Mouse (Mus musculus) liver, embryonic 13.5 days (tissue): ENCODE results near the gene Lnpk. TPM values are rescaled to one million over a fixed set of nuclear protein-coding genes. Genes with fewer than 3 reads are reported as not detected.

Experiments
- ATAC-seq: fragments of 200-750 bp; cut with Nextera tagmentation; 2 replicates; pipeline ENCODE4 v1.8.0; 2017; ENCODE audit warnings: low read depth, mild to moderate bottlenecking, moderate number of reproducible peaks, moderate library complexity
- DNase-seq: peaks from one replicate; pipeline ENCODE4 v3.0.0; 2022
- H3K27ac ChIP-seq: fragments of 300-500 bp; sonication (generic); 2 replicates; pipeline ENCODE4 v1.5.1; 2015; ENCODE audit warnings: moderate library complexity, mild to moderate bottlenecking, inconsistent platforms
- H3K27me3 ChIP-seq: fragments of 300-500 bp; sonication (generic); 2 replicates; pipeline ENCODE4 v1.6.1; 2015; ENCODE audit warnings: mild to moderate bottlenecking, inconsistent platforms
- H3K36me3 ChIP-seq: fragments of 300-500 bp; sonication (generic); 2 replicates; pipeline ENCODE4 v1.6.1; 2015; ENCODE audit warnings: mild to moderate bottlenecking, inconsistent platforms
- H3K4me1 ChIP-seq: fragments of 300-500 bp; sonication (generic); replicated peaks from 2 replicates; pipeline ENCODE4 v1.6.1; 2015; ENCODE audit warnings: inconsistent platforms
- H3K4me2 ChIP-seq: fragments of 300-500 bp; sonication (generic); 2 replicates; pipeline ENCODE4 v1.6.1; 2015; ENCODE audit warnings: inconsistent platforms, mild to moderate bottlenecking, moderate library complexity
- H3K4me3 ChIP-seq: fragments of 300-500 bp; sonication (generic); replicated peaks from 2 replicates; pipeline ENCODE4 v1.5.1; 2015; ENCODE audit warnings: mild to moderate bottlenecking, inconsistent platforms
- H3K9ac ChIP-seq: fragments of 300-500 bp; sonication (generic); 2 replicates; pipeline ENCODE4 v1.6.1; 2015; ENCODE audit warnings: mild to moderate bottlenecking, inconsistent platforms
- H3K9me3 ChIP-seq: fragments of 300-500 bp; sonication (generic); replicated peaks from 2 replicates; pipeline ENCODE4 v1.6.1; 2016; ENCODE audit warnings: inconsistent platforms
- whole genome bisulfite sequencing: fragments of 180-500 bp; shearing (Covaris S2); methylation state at CpG from one replicate; pipeline ENCODE4 v1.1.7; 2015; ENCODE audit not compliant: insufficient replicate concordance; 5-methylcytosine and 5-hydroxymethylcytosine counted together
- polyA plus RNA-seq: library from polyadenylated mRNA; unstranded; fragments of >200 nt; fragmentation: Nextera tagmentation; extraction: Ambion mirVana; gene quantifications from 2 replicates; pipeline ENCODE4 v1.2.1, GENCODE M21; 2015

Lnpk gene
- polyA plus RNA-seq, 1 experiment from 2014 or later: 21.5 TPM

GRCm38 (mm10) chr2:74490186-74490585, 89.0 kb downstream of the Lnpk start:
- Histone ChIP-seq H3K9ac (no peak overlapping the region), H3K27me3 (no peaks in the 10 kb centered on the region), H3K4me3 (no peak overlapping the region), H3K9me3 (no peaks in the 10 kb centered on the region), H3K36me3 (no peaks in the 10 kb centered on the region), H3K4me2 (no peak overlapping the region), H3K4me1 (no peaks in the 10 kb centered on the region), H3K27ac (no peak overlapping the region)
- no peak for DNase-seq
- no peak for ATAC-seq
- whole genome bisulfite sequencing: 65% methylated on average over 1 of the region's 1 CpGs

DNA sequence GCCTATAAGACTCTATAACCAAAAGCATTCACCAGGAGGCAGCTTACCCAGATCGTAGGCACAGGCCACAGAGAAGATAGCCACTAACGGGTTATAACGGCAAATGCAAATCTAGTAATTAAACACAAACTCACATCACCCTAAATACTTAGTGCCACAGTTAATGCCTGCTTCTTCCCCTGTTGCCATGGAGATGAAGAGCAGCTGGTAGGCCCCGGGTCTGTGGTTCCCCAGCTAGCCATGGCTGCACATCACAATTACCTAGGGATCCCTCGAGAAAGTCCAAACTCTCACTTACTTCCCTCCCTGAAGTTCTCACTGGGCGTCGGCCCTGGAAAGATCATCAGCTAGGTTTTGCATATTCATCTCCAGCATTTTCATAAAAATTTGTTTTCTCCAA, 90.8 kb downstream of the Lnpk start:
- Histone ChIP-seq H3K9me3 (no peaks in the 10 kb centered on the region), H3K27me3 (no peaks in the 10 kb centered on the region), H3K4me2 (no peak overlapping the region), H3K4me3 (no peak overlapping the region), H3K36me3 (no peaks in the 10 kb centered on the region), H3K4me1 (no peaks in the 10 kb centered on the region), H3K9ac (no peak overlapping the region), H3K27ac (no peak overlapping the region)
- WGBS: 68% methylated on average over 7 of the region's 7 CpGs
- DNase-seq (no peak), ATAC-seq (no peak)

GRCm38 (mm10) chr2:74482651-74483050, 96.6 kb downstream of the Lnpk start:
- Histone ChIP-seq H3K9me3 (no peaks in the 10 kb centered on the region), H3K4me3 (no peak overlapping the region), H3K4me2 (no peak overlapping the region), H3K27me3 (no peaks in the 10 kb centered on the region), H3K36me3 (no peaks in the 10 kb centered on the region), H3K4me1 (no peaks in the 10 kb centered on the region), H3K9ac (no peak overlapping the region), H3K27ac (no peak overlapping the region)
- no peak for DNase-seq
- ATAC-seq: no peak
- WGBS: 61% methylated on average over 10 of the region's 10 CpGs

DNA sequence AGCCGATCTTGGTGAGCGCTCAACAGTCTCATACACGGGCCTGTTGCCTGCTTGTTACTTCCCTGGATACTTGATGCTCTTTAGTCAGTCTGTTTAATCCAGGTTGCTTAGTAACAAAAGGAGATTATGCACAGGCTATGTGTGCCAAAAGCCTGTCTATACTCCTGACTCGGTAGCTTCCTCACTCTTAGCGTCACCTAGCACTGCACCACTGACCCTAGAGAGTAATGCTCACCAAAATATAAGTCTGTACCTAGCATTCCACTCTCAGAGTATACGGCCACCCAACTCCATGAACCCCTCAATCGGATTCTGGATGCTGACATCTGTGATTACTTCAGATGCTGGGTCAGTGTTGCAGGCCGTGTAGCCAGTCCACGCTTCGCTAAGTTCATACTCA, 97.1 kb downstream of the Lnpk start:
- no peak for ATAC-seq
- no peaks in the 10 kb centered on the region for H3K27me3 ChIP-seq
- H3K4me2 ChIP-seq: no peak overlapping the region
- H3K9me3 ChIP-seq: no peaks in the 10 kb centered on the region
- 76% methylated on average over 10 of the region's 10 CpGs for WGBS
- no peaks in the 10 kb centered on the region for H3K36me3 ChIP-seq
- DNase-seq: no peak
- H3K4me3 ChIP-seq: no peak overlapping the region
- no peaks in the 10 kb centered on the region for H3K4me1 ChIP-seq
- H3K27ac ChIP-seq: no peak overlapping the region
- no peak overlapping the region for H3K9ac ChIP-seq

Other genes with a start within 250 kb of the Lnpk start
- gene Evx2, start 80.1 kb upstream of the Lnpk start, polyA plus RNA-seq: not detected in 2 replicates
- gene Hoxd13, start 88.9 kb upstream of the Lnpk start, polyA plus RNA-seq: not detected in 2 replicates
- not detected in 2 replicates for gene Hoxd12, start 95.6 kb upstream of the Lnpk start, polyA plus RNA-seq
- not detected in 2 replicates for gene Hoxd11, start 100.1 kb upstream of the Lnpk start, polyA plus RNA-seq
- not detected in 2 replicates for gene Hoxd10, start 112.5 kb upstream of the Lnpk start, polyA plus RNA-seq
- gene Hoxd9, start 118.3 kb upstream of the Lnpk start, polyA plus RNA-seq: not detected in 2 replicates
- 0.08 and 0.10 TPM in 2 replicates for gene Hoxd8, start 125.2 kb upstream of the Lnpk start, polyA plus RNA-seq
- 0.10 and 0.16 TPM in 2 replicates for gene Hoxd3, start 132.5 kb upstream of the Lnpk start, polyA plus RNA-seq
- gene Hoxd4, start 132.5 kb upstream of the Lnpk start, polyA plus RNA-seq: not detected in 2 replicates
- gene Gm28230, start 147.3 kb upstream of the Lnpk start, polyA plus RNA-seq: not detected in 2 replicates
- gene Hoxd1, start 183.5 kb upstream of the Lnpk start, polyA plus RNA-seq: not detected in 2 replicates
- gene Mtx2, start 246.4 kb upstream of the Lnpk start, polyA plus RNA-seq: 74.4 and 78.7 TPM in 2 replicates